In the genomic region with DNA sequence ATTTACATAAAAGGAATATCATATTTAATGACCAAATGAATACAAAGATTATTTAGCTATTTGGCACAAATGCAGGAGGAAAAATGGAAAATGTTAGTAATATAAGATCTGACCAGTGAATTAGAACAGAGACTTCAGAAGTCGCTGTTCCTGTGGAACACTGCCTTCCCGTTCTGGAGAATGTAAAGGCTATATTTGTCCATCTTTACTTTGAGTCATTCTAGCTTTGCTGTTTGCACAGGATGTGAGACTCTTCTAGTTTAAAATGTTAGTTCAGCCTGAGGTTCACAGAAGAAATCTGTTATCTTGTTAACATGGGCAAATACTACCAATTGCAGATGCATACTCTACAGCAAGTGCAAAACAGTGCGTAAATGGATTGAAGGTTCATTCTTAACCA, we compare ENCODE assay signal across 12 mouse cellular contexts.
"Had no signal": no experiment of that assay in that cellular context is flagged by ENCODE, and none has a peak within 500 bp of the region (broad histone marks: within the 10 kb centered on the region; RNA-seq: fewer than 3 reads in every experiment).

No protein-coding gene starts in this region.

- DNase-seq: retina, postnatal 1 day; right cerebral cortex, adult 18-20 months; right cerebral cortex, postnatal 14 days; right cerebral cortex, postnatal 25 days; right cerebral cortex, postnatal 4 days; spleen, adult 18-20 months; thymus, adult 18-20 months; thymus, adult 2 months; thymus, postnatal 14 days; thymus, postnatal 25 days; thymus, postnatal 36 days; thymus, postnatal 4 days had no signal
